Comparison of ENCODE assay signal across 15 mouse cellular contexts in the genomic region with DNA sequence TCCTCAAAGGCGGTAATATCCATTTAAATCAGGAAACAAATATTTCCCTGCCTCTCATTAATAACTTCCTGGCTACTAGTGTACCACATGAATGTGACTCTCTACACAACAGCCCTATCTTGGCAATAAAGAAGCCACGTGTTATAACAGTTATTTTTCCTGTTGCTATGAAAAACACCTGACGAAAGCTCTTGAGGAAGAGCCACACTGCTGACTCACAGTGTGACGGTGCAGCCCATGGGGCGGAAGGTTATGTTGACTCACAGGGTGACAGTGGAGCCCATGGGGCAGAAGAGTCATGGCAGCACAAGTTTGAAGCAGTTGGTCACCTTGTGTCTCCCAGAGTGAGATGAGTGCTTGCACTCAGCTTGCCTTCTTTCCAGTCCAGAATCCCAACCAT. TPM values are rescaled to one million over a fixed set of nuclear protein-coding genes. Genes with fewer than 3 reads are reported as not detected.
DNase-seq lines count a peak whose midpoint lies in the region; ATAC-seq and TF ChIP-seq lines count a peak whose summit lies in the region.
"Had no signal": no experiment of that assay in that cellular context is flagged by ENCODE, and none has a peak within 500 bp of the region (broad histone marks: within the 10 kb centered on the region; RNA-seq: fewer than 3 reads in every experiment).

No protein-coding gene starts in this region.

- peak overlapping the region; percentile 12; the same call in 1 of the 2 replicates for H3K27ac ChIP-seq in MEL (ENCODE audit: control insufficient read depth, low read depth, low read length)
- no peak overlapping the region for H3K27ac ChIP-seq in intestine, embryonic 15.5 days
- H3K27ac ChIP-seq: embryonic facial prominence, embryonic 13.5 days; heart, embryonic 10.5 days; limb, embryonic 15.5 days had no signal

- TF ChIP-seq CTCF in MEL (IDR thresholded peaks at IDR 0.05 in 2 of 3, conservative IDR thresholded peaks at IDR 0.05 in 1 of 3; ENCODE audit: control insufficient read depth in 1 of 3, insufficient read depth in 1 of 3, low read depth in 2 of 3, low read length in 3 of 3, poor library complexity in 1 of 3, severe bottlenecking in 1 of 3) = no peak

- H3K9ac ChIP-seq in MEL (ENCODE audit: control insufficient read depth, low read depth, low read length, poor library complexity, severe bottlenecking) = no peak overlapping the region
- no peak overlapping the region for H3K9ac ChIP-seq in intestine, embryonic 15.5 days
- H3K9ac ChIP-seq: embryonic facial prominence, embryonic 13.5 days; limb, embryonic 15.5 days had no signal

- no peak for TF ChIP-seq POLR2A in MEL (IDR thresholded peaks at IDR 0.05; ENCODE audit: control insufficient read depth in 1 of 2, insufficient read depth in 1 of 2, low read depth in 1 of 2, low read length in 2 of 2, poor library complexity in 1 of 2)

- H3K9me3 ChIP-seq in MEL (replicated peaks; ENCODE audit: insufficient read depth, low read length) = no peaks in the 10 kb centered on the region
- H3K9me3 ChIP-seq in intestine, embryonic 15.5 days = no peaks in the 10 kb centered on the region
- H3K9me3 ChIP-seq: embryonic facial prominence, embryonic 13.5 days; heart, embryonic 10.5 days; limb, embryonic 15.5 days had no signal

- DNase-seq in heart, adult 11 months = peak; percentile 90
- DNase-seq in heart, postnatal 4 days = no peak
- peak; percentile 78 for DNase-seq in MEL (ENCODE audit: low read depth, low spot score)
- DNase-seq in spleen, adult 12 weeks (ENCODE audit: low spot score) = no peak
- DNase-seq in kidney, adult 9 months = no peak
- no peak for DNase-seq in neural tube, embryonic 10.5 days (ENCODE audit: extremely low spot score, low spot score)
- DNase-seq: cerebellum, adult 9-10 months had no signal

- H3K27me3 ChIP-seq in MEL (ENCODE audit: control insufficient read depth in 1 of 2, insufficient read depth in 2 of 2, low read length in 2 of 2) = no peaks in the 10 kb centered on the region
- 0 out of 2 replicates have a peak, but pooled peaks cover 3% of the 10 kb centered on the region for H3K27me3 ChIP-seq in intestine, embryonic 15.5 days (replicated peaks)
- H3K27me3 ChIP-seq: embryonic facial prominence, embryonic 13.5 days; limb, embryonic 15.5 days had no signal

- no peak overlapping the region for H3K4me2 ChIP-seq in intestine, embryonic 15.5 days (replicated peaks)
- H3K4me2 ChIP-seq: embryonic facial prominence, embryonic 13.5 days; limb, embryonic 15.5 days had no signal

- no peaks in the 10 kb centered on the region for H3K79me2 ChIP-seq in MEL (ENCODE audit: control insufficient read depth, insufficient read depth, low read length, poor library complexity)

- no peak overlapping the region for H3K4me3 ChIP-seq in MEL (ENCODE audit: control insufficient read depth in 1 of 2, insufficient read depth in 1 of 2, low read depth in 2 of 2, low read length in 2 of 2)
- H3K4me3 ChIP-seq in intestine, embryonic 15.5 days (replicated peaks) = no peak overlapping the region
- H3K4me3 ChIP-seq: embryonic facial prominence, embryonic 13.5 days; heart, embryonic 10.5 days; limb, embryonic 15.5 days had no signal

- TF ChIP-seq EP300 in MEL (IDR thresholded peaks at IDR 0.05; ENCODE audit: low read depth in 1 of 2, low read length in 2 of 2) = no peak

- peaks cover 14 to 20% of the 10 kb centered on the region in 2 experiments for H3K4me1 ChIP-seq in MEL (ENCODE audit: control insufficient read depth in 1 of 2, insufficient read depth in 2 of 2, low read length in 2 of 2)
- H3K4me1 ChIP-seq in intestine, embryonic 15.5 days (replicated peaks) = no peaks in the 10 kb centered on the region
- H3K4me1 ChIP-seq: embryonic facial prominence, embryonic 13.5 days; limb, embryonic 15.5 days had no signal

- peak; percentile 46 for ATAC-seq in intestine, embryonic 15.5 days
- ATAC-seq in monocyte, adult 5-6 weeks (replicated peaks; ENCODE audit: insufficient number of reproducible peaks, low FRiP score, low TSS enrichment, poor library complexity, severe bottlenecking) = peak; percentile 50; the same call in 1 of the 2 replicates
- ATAC-seq: inflammation-experienced regulatory T-cells, adult 6 months; midbrain, embryonic 16.5 days had no signal

- TF ChIP-seq RAD21 in MEL (IDR thresholded peaks at IDR 0.05; ENCODE audit: low read depth, low read length) = no peak

- peaks cover 0 to 29% of the 10 kb centered on the region in 2 experiments; a peak in 2 of 4 replicates for H3K36me3 ChIP-seq in MEL (ENCODE audit: control insufficient read depth in 1 of 2, insufficient read depth in 2 of 2, low read length in 2 of 2)
- H3K36me3 ChIP-seq in intestine, embryonic 15.5 days = no peaks in the 10 kb centered on the region
- H3K36me3 ChIP-seq: embryonic facial prominence, embryonic 13.5 days; heart, embryonic 10.5 days; limb, embryonic 15.5 days had no signal

- WGBS in intestine, embryonic 15.5 days = 68% methylated on average over 5 of the region's 5 CpGs

TF ChIP-seq in MEL, 35 proteins besides CTCF, POLR2A, EP300 and RAD21:
- TF ChIP-seq POLR2AphosphoS2 (IDR thresholded peaks at IDR 0.05; ENCODE audit: low read length) (no peak), E2F4 (IDR thresholded peaks at IDR 0.05; ENCODE audit: borderline replicate concordance, low read depth, low read length) (no peak), USF1 (IDR thresholded peaks at IDR 0.05; ENCODE audit: low read depth, low read length) (no peak), KAT2A (conservative IDR thresholded peaks at IDR 0.05; ENCODE audit: low read depth, low read length) (no peak), MEF2A (IDR thresholded peaks at IDR 0.05; ENCODE audit: extremely low read depth, insufficient replicate concordance, low read depth, low read length, poor library complexity, severe bottlenecking) (no peak), HCFC1 (IDR thresholded peaks at IDR 0.05; ENCODE audit: low read depth, low read length) (no peak), JUND (IDR thresholded peaks at IDR 0.05; ENCODE audit: low read depth, low read length) (no peak), CHD1 (IDR thresholded peaks at IDR 0.05; ENCODE audit: low read depth, low read length) (no peak), MAZ (IDR thresholded peaks at IDR 0.05; ENCODE audit: low read depth, low read length) (no peak), ZMIZ1 (IDR thresholded peaks at IDR 0.05; ENCODE audit: low read depth, low read length) (no peak), POLR2AphosphoS5 (IDR thresholded peaks at IDR 0.05; ENCODE audit: borderline replicate concordance, low read depth, low read length) (no peak), NELFE (IDR thresholded peaks at IDR 0.05; ENCODE audit: low read depth, low read length) (no peak), MAX (IDR thresholded peaks at IDR 0.05; ENCODE audit: low read length) (no peak), TBP (IDR thresholded peaks at IDR 0.05; ENCODE audit: low read depth, low read length) (no peak), SIN3A (IDR thresholded peaks at IDR 0.05; ENCODE audit: low read length) (no peak), RCOR1 (IDR thresholded peaks at IDR 0.05; ENCODE audit: low read depth, low read length) (no peak), USF2 (IDR thresholded peaks at IDR 0.05; ENCODE audit: borderline replicate concordance in 1 of 2, insufficient read depth in 1 of 2, low read depth in 1 of 2, low read length in 2 of 2) (no peak), BHLHE40 (IDR thresholded peaks at IDR 0.05; ENCODE audit: borderline replicate concordance, low read depth, low read length) (no peak), ZKSCAN1 (IDR thresholded peaks at IDR 0.05; ENCODE audit: low read depth, low read length) (no peak), ELF1 (IDR thresholded peaks at IDR 0.05; ENCODE audit: low read depth, low read length) (no peak)

RNA-seq across cellular contexts. Expression of a gene that starts 5.7 kb away (rescaled TPM):
- not detected for total RNA-seq in heart, postnatal 4 days (2021)
- not detected in 2 replicates for total RNA-seq in MEL (2012; rRNA removed)
- not detected for polyA plus RNA-seq in MEL (2012; ENCODE audit: insufficient read depth in 1 of 2, insufficient read length in 2 of 2, low read depth in 1 of 2, low replicate concordance in 2 of 2, missing spikeins in 1 of 2)
- polyA plus RNA-seq in intestine, embryonic 15.5 days (2015; fragmentation: Nextera tagmentation; extraction: Ambion mirVana) = not detected in 2 replicates
- total RNA-seq in monocyte, adult 5-6 weeks (2017) = not detected in 3 replicates
- total RNA-seq: adrenal gland, adult 18-20 months had no signal
- polyA plus RNA-seq: embryonic facial prominence, embryonic 13.5 days; heart, embryonic 10.5 days; limb, embryonic 15.5 days; midbrain, embryonic 16.5 days had no signal

RNA-seq across cellular contexts. Expression of a gene that starts 6.6 kb away (rescaled TPM):
- total RNA-seq in heart, postnatal 4 days (2021) = 1 to 10 TPM; 2.6 to 2.8 TPM
- 18.3 and 19.8 TPM in 2 replicates for total RNA-seq in MEL (2012; rRNA removed)
- polyA plus RNA-seq in MEL (2012; ENCODE audit: insufficient read depth in 1 of 2, insufficient read length in 2 of 2, low read depth in 1 of 2, low replicate concordance in 2 of 2, missing spikeins in 1 of 2) = 10 to 100 TPM in 1 of 2 experiments, not detected in 1; 21.0 TPM
- 11.2 and 11.8 TPM in 2 replicates for polyA plus RNA-seq in intestine, embryonic 15.5 days (2015; fragmentation: Nextera tagmentation; extraction: Ambion mirVana)
- total RNA-seq in monocyte, adult 5-6 weeks (2017) = 0.29 TPM in 1 of 3 replicates, not detected in the others

RNA-seq across cellular contexts. Expression of a gene that starts 11.5 kb away (rescaled TPM):
- 10 to 100 TPM; 33.8 to 38.4 TPM for total RNA-seq in heart, postnatal 4 days (2021)
- total RNA-seq in MEL (2012; rRNA removed) = 43.2 and 47.5 TPM in 2 replicates
- polyA plus RNA-seq in MEL (2012; ENCODE audit: insufficient read depth in 1 of 2, insufficient read length in 2 of 2, low read depth in 1 of 2, low replicate concordance in 2 of 2, missing spikeins in 1 of 2) = 10 to 100 TPM; 45.3 to 77.7 TPM
- polyA plus RNA-seq in intestine, embryonic 15.5 days (2015; fragmentation: Nextera tagmentation; extraction: Ambion mirVana) = 22.7 and 23.6 TPM in 2 replicates
- 96.6 to 130 TPM (median 98.1 TPM) in 3 replicates for total RNA-seq in monocyte, adult 5-6 weeks (2017)

Comparison
In these comparisons a context has a peak if more than half of its experiments do, and no peak if none do; other contexts are left out.
1. DNase-seq: peak in heart, adult 11 months (single experiment) and MEL (single experiment); none in heart, postnatal 4 days (single experiment), spleen, adult 12 weeks (single experiment), kidney, adult 9 months (single experiment) and neural tube, embryonic 10.5 days (single experiment).